Mouse (Mus musculus) cerebral cortex, adult 2 months (tissue): ENCODE results near the gene Carm1.

Experiments used
- WGBS: fragments of 180-500 bp; shearing (Covaris S2); methylation state at CpG from one replicate; pipeline ENCODE4 v1.1.7; 2018; 5-methylcytosine and 5-hydroxymethylcytosine counted together

Carm1 gene

GRCm38 (mm10) chr9:21539981-21540753, 6.5 kb upstream of the Carm1 start:
- 75% methylated on average over 7 of the region's 7 CpGs for WGBS

GRCm38 (mm10) chr9:21542001-21542400, 4.7 kb upstream of the Carm1 start:
- WGBS = 81% methylated on average over 2 of the region's 2 CpGs

GRCm38 (mm10) chr9:21545351-21545915, 1.3 kb upstream of the Carm1 start:
- 22% methylated on average over 9 of the region's 9 CpGs for WGBS

DNA sequence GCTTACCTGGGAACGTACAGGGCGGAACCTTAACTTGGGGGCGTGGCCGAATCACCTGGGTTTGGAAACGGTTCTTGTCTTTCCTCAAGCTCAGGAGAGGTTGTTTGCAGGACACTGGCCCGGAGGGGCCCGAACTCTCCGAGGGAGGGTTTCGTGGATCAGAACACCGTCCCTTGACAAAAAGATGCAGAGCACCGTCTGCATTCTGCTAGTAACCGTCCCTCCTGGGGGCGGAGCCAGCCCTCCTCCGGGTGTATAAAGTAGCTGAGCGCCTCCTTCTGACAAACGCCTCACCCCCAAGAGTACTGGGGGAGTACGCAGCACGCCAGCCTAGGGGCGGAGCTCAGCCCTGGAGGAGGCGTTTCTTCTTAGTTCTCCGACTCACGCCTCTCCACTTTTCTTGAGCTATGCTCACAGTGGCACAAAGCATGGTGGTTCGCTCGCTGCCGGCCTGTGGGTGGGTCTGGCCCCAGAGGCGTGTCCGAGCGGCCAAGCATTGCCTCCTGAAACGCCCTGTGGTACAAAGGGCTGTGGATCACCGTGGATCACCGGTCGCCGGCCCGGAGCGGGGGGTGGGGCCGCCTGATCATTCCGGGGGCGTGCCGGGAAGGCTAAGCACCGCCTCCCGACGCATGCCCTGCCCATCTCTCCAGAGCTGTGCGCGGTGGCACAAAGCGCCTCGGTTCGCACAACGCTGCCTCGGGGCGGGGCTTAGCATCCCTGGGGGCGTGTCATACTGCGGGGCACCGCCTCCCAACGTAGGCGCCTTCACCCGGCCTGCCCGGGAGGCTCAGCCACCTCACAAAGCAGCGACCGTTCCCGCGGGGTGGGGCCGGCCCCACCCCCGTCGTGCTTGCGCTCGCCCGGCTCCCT, 542 bp upstream of the Carm1 start:
- WGBS = under 1% methylated on average over 65 of the region's 67 CpGs

- WGBS = under 1% methylated on average over 48 of the region's 66 CpGs
Measured at GRCm38 (mm10) chr9:21547075-21547941, 614 bp downstream of the Carm1 start.

DNA sequence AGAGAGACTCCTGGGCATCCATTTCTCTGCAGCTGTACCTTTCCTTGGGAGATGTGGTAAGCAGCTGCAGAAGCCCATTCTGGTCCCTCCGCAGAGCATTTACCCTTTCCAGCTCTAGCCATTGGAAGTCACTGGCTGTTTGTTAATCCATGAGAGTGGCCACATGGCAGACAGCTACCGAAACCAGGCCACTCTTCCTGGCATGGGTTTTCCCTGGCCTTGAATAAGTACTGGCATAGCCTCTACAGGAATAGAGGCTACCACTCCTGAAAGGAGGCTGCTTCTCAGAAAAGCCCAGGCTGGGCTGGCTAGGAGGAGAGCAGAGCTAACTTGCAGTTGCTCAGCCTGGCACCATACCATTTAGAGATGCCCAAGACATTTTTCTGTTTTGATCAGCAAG, 4.4 kb downstream of the Carm1 start:
- 72% methylated on average over 2 of the region's 2 CpGs for WGBS

DNA sequence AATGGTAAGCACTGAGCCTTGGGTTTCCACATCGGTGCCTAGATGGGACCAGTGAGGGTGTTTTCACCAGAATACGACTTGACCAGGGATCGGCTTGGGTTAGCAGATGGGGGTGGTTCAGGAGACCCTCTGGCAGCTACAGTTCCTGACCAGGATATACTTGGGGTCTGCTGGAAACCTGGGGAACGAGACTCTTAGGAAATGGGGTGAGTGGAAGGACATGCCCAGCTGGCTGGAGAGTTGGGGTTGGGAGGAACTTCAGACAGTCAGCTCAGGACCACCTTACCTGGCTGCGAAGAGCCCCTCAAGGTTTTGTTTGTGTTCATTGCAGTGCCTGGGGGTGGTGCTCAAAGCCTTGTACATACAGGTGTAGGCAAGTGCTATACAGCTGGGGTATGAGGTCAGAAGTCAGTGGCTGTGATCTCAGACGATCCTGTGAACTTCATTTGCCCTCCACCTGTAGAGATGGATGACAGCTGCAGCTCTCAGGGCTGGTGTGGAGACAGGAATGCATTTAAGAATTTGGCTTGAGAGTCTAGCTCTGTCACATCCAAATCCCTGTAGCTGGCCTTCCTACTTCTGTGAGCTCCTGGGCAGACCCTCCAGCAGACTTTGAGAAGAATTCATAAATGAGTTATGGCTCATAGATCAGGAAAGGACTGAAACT, 7.0 kb downstream of the Carm1 start:
- WGBS = 93% methylated on average over 6 of the region's 6 CpGs

GRCm38 (mm10) chr9:21555198-21555742, 8.6 kb downstream of the Carm1 start:
- WGBS = 77% methylated on average over 6 of the region's 6 CpGs

DNA sequence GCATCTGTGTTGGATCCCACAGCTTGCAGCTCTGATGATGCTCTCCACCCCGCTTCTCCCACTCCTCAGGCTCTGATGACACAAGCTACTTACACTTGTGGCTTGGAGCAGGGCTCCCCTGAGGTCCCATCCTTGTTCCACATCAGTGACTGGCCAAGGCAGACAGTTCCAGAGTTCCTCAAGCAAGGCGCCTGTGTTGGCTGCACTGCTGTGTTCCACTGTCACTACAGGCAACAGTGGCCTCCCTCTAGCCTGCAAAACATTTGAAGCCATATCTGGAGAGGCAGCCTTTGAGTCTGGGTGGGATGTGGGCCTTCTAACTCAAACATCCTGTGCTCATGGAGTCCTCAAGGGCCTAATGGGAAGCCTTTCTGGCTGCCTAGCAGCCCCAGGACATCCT, 10.3 kb downstream of the Carm1 start:
- 80% methylated on average over 2 of the region's 2 CpGs for WGBS

DNA sequence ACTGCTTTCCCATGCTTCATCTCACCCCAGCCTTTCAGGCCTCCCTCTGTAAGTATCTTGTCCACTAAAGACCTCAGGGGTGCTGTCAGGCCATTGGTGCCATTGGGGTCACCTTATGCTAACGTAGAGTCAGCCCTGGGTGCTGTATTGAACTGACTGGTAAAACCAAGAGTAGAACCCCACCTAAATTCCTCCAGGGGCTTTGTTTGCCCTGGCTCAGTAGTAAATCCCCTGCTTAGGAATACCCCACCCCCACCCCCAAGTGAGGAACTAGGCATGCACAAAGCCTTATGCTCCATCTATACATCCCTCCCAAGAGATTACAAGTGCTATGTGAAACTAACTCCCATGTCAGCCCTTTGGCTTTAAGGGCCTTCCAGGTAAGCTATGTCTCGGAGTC, 10.9 kb downstream of the Carm1 start:
- 93% methylated on average over 2 of the region's 2 CpGs for WGBS

- WGBS = 74% methylated on average over 4 of the region's 4 CpGs
Measured at GRCm38 (mm10) chr9:21558366-21558765, 11.7 kb downstream of the Carm1 start.

GRCm38 (mm10) chr9:21559151-21559550, 12.5 kb downstream of the Carm1 start:
- 92% methylated on average over 3 of the region's 3 CpGs for WGBS

- WGBS = 100% methylated on average over 1 of the region's 1 CpGs
Measured at GRCm38 (mm10) chr9:21564420-21564819, 17.7 kb downstream of the Carm1 start.

DNA sequence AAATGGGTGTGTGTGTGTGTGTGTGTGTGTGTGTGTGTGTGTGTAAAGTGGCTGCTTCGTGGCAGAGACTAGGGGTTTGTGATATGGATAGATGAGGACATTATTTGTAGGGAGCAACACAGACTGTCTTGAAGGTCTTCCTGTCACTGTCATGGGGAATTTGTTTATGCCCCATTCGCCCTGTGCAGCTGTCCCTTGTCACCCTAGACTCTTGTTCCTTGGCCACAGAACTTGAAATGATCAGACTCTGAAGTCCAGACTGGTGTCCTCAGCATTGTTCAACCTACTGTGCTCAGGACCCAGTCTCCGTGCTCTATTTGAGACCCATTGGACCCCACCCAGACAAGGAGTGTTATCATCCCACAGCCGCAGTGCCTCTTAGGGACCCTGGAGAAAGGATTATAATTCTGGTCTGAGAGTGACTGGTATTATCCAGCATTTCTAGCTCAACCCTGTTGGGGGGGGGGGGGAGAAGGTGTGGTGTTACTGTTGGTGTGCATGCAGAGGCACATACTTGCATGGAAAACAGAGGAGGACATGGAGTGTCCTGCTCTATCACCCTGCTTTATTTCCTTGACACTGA, 18.4 kb downstream of the Carm1 start:
- 82% methylated on average over 4 of the region's 4 CpGs for WGBS

GRCm38 (mm10) chr9:21566538-21566937, 19.8 kb downstream of the Carm1 start:
- 64% methylated on average over 1 of the region's 1 CpGs for WGBS

DNA sequence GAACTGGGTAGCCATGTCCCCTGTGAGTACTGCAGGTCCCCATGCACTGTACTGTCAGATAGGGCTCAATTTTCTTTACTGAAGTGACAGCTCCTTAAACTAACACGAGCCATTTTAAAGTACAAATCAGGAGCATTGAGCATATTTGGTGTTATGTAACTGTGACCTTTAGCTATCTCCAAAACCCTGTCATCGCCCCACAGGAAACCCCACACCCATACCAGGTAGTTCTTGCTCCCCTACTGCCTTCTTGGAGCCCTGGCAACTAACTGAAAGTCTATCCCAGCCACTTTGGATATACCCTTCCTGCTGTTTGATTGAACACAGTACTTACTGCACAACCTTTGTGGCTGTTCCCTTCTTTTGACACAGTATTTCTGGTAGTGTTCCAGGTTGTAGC, 20.4 kb downstream of the Carm1 start:
- WGBS = 81% methylated on average over 2 of the region's 2 CpGs

DNA sequence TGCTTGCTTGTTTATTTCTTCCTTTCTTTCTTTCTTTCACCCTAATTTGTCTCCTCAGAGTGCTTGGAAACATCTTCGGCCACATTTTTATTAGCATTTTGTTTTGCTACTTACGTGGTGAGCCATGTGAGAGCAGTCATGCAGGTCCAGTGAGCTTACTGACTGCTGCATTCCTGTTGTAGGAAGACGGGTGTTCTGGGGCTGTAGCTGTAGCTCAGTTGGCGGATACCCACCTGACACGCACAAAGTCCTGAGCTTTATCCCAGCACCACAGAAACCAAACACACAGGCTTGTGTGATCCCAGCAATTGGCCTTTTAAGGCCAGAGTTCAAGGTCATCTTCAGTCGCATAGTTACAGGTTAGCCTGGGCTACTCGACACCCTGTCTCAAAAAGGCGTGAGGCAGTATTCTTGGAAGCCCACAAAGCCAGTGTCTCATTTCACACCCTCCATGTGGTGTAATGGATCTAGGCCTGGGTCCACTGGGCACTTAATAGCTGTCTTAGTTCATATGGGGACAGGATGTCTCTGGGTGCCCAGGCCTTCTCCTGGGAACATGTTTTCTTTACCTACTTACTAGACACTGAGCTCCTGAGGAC, 22.1 kb downstream of the Carm1 start:
- 88% methylated on average over 8 of the region's 8 CpGs for WGBS

- 91% methylated on average over 8 of the region's 8 CpGs for WGBS
Measured at GRCm38 (mm10) chr9:21574012-21574801, 27.5 kb downstream of the Carm1 start.

- WGBS = 95% methylated on average over 10 of the region's 10 CpGs
Measured at GRCm38 (mm10) chr9:21575253-21575652, 28.6 kb downstream of the Carm1 start.
